12 mouse cellular contexts compared by ENCODE assay signal in genomic region chr19:6388006-6388405, GRCm38 (mm10). TPM values are rescaled to one million over a fixed set of nuclear protein-coding genes. Genes with fewer than 3 reads are reported as not detected.
A peak's percentile ranks its signal among the peaks of the same experiment; 100 is the strongest.
DNase-seq lines count a peak whose midpoint lies in the region; ATAC-seq and TF ChIP-seq lines count a peak whose summit lies in the region.
"Had no signal": no experiment of that assay in that cellular context is flagged by ENCODE, and none has a peak within 500 bp of the region (broad histone marks: within the 10 kb centered on the region; RNA-seq: fewer than 3 reads in every experiment).

No protein-coding gene starts in this region.

- H3K27me3 ChIP-seq in midbrain, postnatal 0 days (ENCODE audit: insufficient read depth, low read length), result no peaks in the 10 kb centered on the region
- H3K27me3 ChIP-seq in midbrain, embryonic 13.5 days, result peaks cover 4% of the 10 kb centered on the region; the same call in 1 of the 2 replicates
- H3K27me3 ChIP-seq in kidney, embryonic 15.5 days, result no peaks in the 10 kb centered on the region
- H3K27me3 ChIP-seq: limb, embryonic 15.5 days had no signal

- no peak overlapping the region for H3K4me2 ChIP-seq in midbrain, postnatal 0 days (ENCODE audit: low read depth, low read length, poor library complexity, severe bottlenecking)
- H3K4me2 ChIP-seq in midbrain, embryonic 13.5 days (replicated peaks), result no peak overlapping the region
- H3K4me2 ChIP-seq in kidney, embryonic 15.5 days, result no peak overlapping the region
- H3K4me2 ChIP-seq: limb, embryonic 15.5 days had no signal

- H3K4me3 ChIP-seq in midbrain, postnatal 0 days (ENCODE audit: low read depth, low read length), result no peak overlapping the region
- H3K4me3 ChIP-seq in midbrain, embryonic 13.5 days (replicated peaks), result no peak overlapping the region
- no peak overlapping the region for H3K4me3 ChIP-seq in kidney, embryonic 15.5 days (replicated peaks)
- H3K4me3 ChIP-seq: limb, embryonic 15.5 days; myocyte had no signal

- intact Hi-C loops in gastrocnemius, postnatal 36 days (cut with DNase I), result no loop called here

- peak; percentile 74 for DNase-seq in gastrocnemius, adult 18-20 months (ENCODE audit: low spot score)
- no peak for DNase-seq in gastrocnemius, postnatal 36 days
- DNase-seq in midbrain, postnatal 0 days (ENCODE audit: low spot score), result no peak
- DNase-seq in cerebellum, postnatal 10 days, result peak; percentile 65 to 69
- DNase-seq in right cerebral cortex, postnatal 14 days, result no peak

- H3K36me3 ChIP-seq in midbrain, postnatal 0 days (ENCODE audit: insufficient read depth, low read length), result no peaks in the 10 kb centered on the region
- H3K36me3 ChIP-seq in midbrain, embryonic 13.5 days, result no peaks in the 10 kb centered on the region
- peaks cover 8% of the 10 kb centered on the region for H3K36me3 ChIP-seq in kidney, embryonic 15.5 days
- H3K36me3 ChIP-seq: limb, embryonic 15.5 days had no signal

- no peak for ATAC-seq in midbrain, postnatal 0 days (ENCODE audit: low FRiP score)
- ATAC-seq in midbrain, embryonic 13.5 days, result no peak
- ATAC-seq in megakaryocyte progenitor cell, adult 5-6 weeks (replicated peaks; ENCODE audit: poor library complexity), result peak; percentile 29; the same call in 1 of the 2 replicates
- no peak for ATAC-seq in kidney, embryonic 15.5 days (replicated peaks; ENCODE audit: low FRiP score)
- ATAC-seq: CD4-positive, CD25-positive, alpha-beta regulatory T cell, adult 4 months; intestine, embryonic 16.5 days had no signal

- WGBS in midbrain, postnatal 0 days, result 81% methylated on average over 13 of the region's 13 CpGs
- 85% methylated on average over 13 of the region's 13 CpGs for WGBS in midbrain, embryonic 13.5 days
- WGBS in kidney, embryonic 15.5 days, result 83% methylated on average over 13 of the region's 13 CpGs

- H3K9ac ChIP-seq in midbrain, postnatal 0 days (replicated peaks; ENCODE audit: low read length, poor library complexity, severe bottlenecking), result no peak overlapping the region
- H3K9ac ChIP-seq in midbrain, embryonic 13.5 days (replicated peaks), result no peak overlapping the region
- H3K9ac ChIP-seq in kidney, embryonic 15.5 days, result no peak overlapping the region
- H3K9ac ChIP-seq: limb, embryonic 15.5 days had no signal

- no peak overlapping the region for H3K27ac ChIP-seq in midbrain, postnatal 0 days (ENCODE audit: low read depth, low read length)
- no peak overlapping the region for H3K27ac ChIP-seq in midbrain, embryonic 13.5 days
- no peak overlapping the region for H3K27ac ChIP-seq in kidney, embryonic 15.5 days
- H3K27ac ChIP-seq: limb, embryonic 15.5 days had no signal

- TF ChIP-seq CTCF in midbrain, postnatal 0 days (IDR thresholded peaks at IDR 0.05), result peak; percentile 37; the same call in 1 of the 2 replicates

- peaks cover 4% of the 10 kb centered on the region; the same call in 1 of the 2 replicates for H3K4me1 ChIP-seq in midbrain, postnatal 0 days (ENCODE audit: insufficient read depth, low read length)
- peaks cover 25% of the 10 kb centered on the region for H3K4me1 ChIP-seq in midbrain, embryonic 13.5 days (replicated peaks)
- peaks cover 62% of the 10 kb centered on the region for H3K4me1 ChIP-seq in kidney, embryonic 15.5 days

- no peaks in the 10 kb centered on the region for H3K9me3 ChIP-seq in midbrain, postnatal 0 days (ENCODE audit: low read length)
- H3K9me3 ChIP-seq in midbrain, embryonic 13.5 days, result no peaks in the 10 kb centered on the region
- no peaks in the 10 kb centered on the region for H3K9me3 ChIP-seq in kidney, embryonic 15.5 days (replicated peaks)
- H3K9me3 ChIP-seq: limb, embryonic 15.5 days had no signal

RNA-seq across cellular contexts. Expression of gene Pygm, which starts 3.8 kb away (rescaled TPM):
- total RNA-seq in gastrocnemius, adult 18-20 months (2021), result 1,000 to 10,000 TPM; 7,185 to 8,344 TPM
- total RNA-seq in gastrocnemius, postnatal 36 days (2021), result 1,000 to 10,000 TPM; 7,725 to 8,373 TPM
- total RNA-seq in midbrain, postnatal 0 days (2014; rRNA removed), result 16.4 and 25.8 TPM in 2 replicates
- polyA plus RNA-seq in midbrain, postnatal 0 days (2015; fragmentation: Nextera tagmentation; extraction: Ambion mirVana), result 11.7 and 13.2 TPM in 2 replicates
- 1.9 and 2.2 TPM in 2 replicates for polyA plus RNA-seq in midbrain, embryonic 13.5 days (2015; fragmentation: Nextera tagmentation; extraction: Ambion mirVana)
- total RNA-seq in megakaryocyte progenitor cell, adult 5-6 weeks (2015), result 0.30 and 1.5 TPM in 2 replicates
- total RNA-seq in megakaryocyte progenitor cell, adult 5-6 weeks (2017), result 0.47 TPM in 1 of 2 replicates, not detected in the other
- polyA plus RNA-seq in kidney, embryonic 15.5 days (2015; fragmentation: Nextera tagmentation; extraction: Ambion mirVana), result 28.2 and 30.4 TPM in 2 replicates

RNA-seq across cellular contexts. Expression of gene Rasgrp2, which starts 11.1 kb away (rescaled TPM):
- total RNA-seq in gastrocnemius, adult 18-20 months (2021), result 10 to 100 TPM in 1 of 2 experiments, 1 to 10 TPM in 1; 8.3 to 18.2 TPM
- 10 to 100 TPM; 11.6 to 25.4 TPM for total RNA-seq in gastrocnemius, postnatal 36 days (2021)
- total RNA-seq in midbrain, postnatal 0 days (2014; rRNA removed), result 250 and 291 TPM in 2 replicates
- 232 and 264 TPM in 2 replicates for polyA plus RNA-seq in midbrain, postnatal 0 days (2015; fragmentation: Nextera tagmentation; extraction: Ambion mirVana)
- polyA plus RNA-seq in midbrain, embryonic 13.5 days (2015; fragmentation: Nextera tagmentation; extraction: Ambion mirVana), result 28.5 and 29.6 TPM in 2 replicates
- total RNA-seq in megakaryocyte progenitor cell, adult 5-6 weeks (2015), result 223 and 244 TPM in 2 replicates
- 283 and 290 TPM in 2 replicates for total RNA-seq in megakaryocyte progenitor cell, adult 5-6 weeks (2017)
- polyA plus RNA-seq in kidney, embryonic 15.5 days (2015; fragmentation: Nextera tagmentation; extraction: Ambion mirVana), result 89.5 and 97.6 TPM in 2 replicates

RNA-seq across cellular contexts. Expression of gene Sf1, which starts 24.5 kb away (rescaled TPM):
- total RNA-seq in gastrocnemius, adult 18-20 months (2021), result 10 to 100 TPM; 76.2 to 89.8 TPM
- total RNA-seq in gastrocnemius, postnatal 36 days (2021), result 10 to 100 TPM; 75.8 to 84.5 TPM
- 70.5 and 92.2 TPM in 2 replicates for total RNA-seq in midbrain, postnatal 0 days (2014; rRNA removed)
- polyA plus RNA-seq in midbrain, postnatal 0 days (2015; fragmentation: Nextera tagmentation; extraction: Ambion mirVana), result 90.2 and 95.5 TPM in 2 replicates
- polyA plus RNA-seq in midbrain, embryonic 13.5 days (2015; fragmentation: Nextera tagmentation; extraction: Ambion mirVana), result 120 and 128 TPM in 2 replicates
- 268 and 287 TPM in 2 replicates for total RNA-seq in megakaryocyte progenitor cell, adult 5-6 weeks (2015)
- 156 and 192 TPM in 2 replicates for total RNA-seq in megakaryocyte progenitor cell, adult 5-6 weeks (2017)
- 155 and 165 TPM in 2 replicates for polyA plus RNA-seq in kidney, embryonic 15.5 days (2015; fragmentation: Nextera tagmentation; extraction: Ambion mirVana)

RNA-seq across cellular contexts. Expression of gene Nrxn2, which starts 30.5 kb away (rescaled TPM):
- total RNA-seq in gastrocnemius, adult 18-20 months (2021), result 1 to 10 TPM; 1.1 to 1.3 TPM
- 1 to 10 TPM; 1.4 to 1.7 TPM for total RNA-seq in gastrocnemius, postnatal 36 days (2021)
- 382 and 409 TPM in 2 replicates for total RNA-seq in midbrain, postnatal 0 days (2014; rRNA removed)
- polyA plus RNA-seq in midbrain, postnatal 0 days (2015; fragmentation: Nextera tagmentation; extraction: Ambion mirVana), result 74.3 and 75.7 TPM in 2 replicates
- 20.7 and 24.3 TPM in 2 replicates for polyA plus RNA-seq in midbrain, embryonic 13.5 days (2015; fragmentation: Nextera tagmentation; extraction: Ambion mirVana)
- total RNA-seq in megakaryocyte progenitor cell, adult 5-6 weeks (2015), result not detected in 2 replicates
- total RNA-seq in megakaryocyte progenitor cell, adult 5-6 weeks (2017), result not detected in 2 replicates
- 6.3 TPM in 2 replicates for polyA plus RNA-seq in kidney, embryonic 15.5 days (2015; fragmentation: Nextera tagmentation; extraction: Ambion mirVana)
- polyA plus RNA-seq: CD4-positive, CD25-positive, alpha-beta regulatory T cell, adult 4 months had no signal

RNA-seq across cellular contexts. Expression of gene Map4k2, which starts 47.1 kb away (rescaled TPM):
- 1 to 10 TPM; 7.4 to 8.3 TPM for total RNA-seq in gastrocnemius, adult 18-20 months (2021)
- 10 to 100 TPM; 10.4 to 12.6 TPM for total RNA-seq in gastrocnemius, postnatal 36 days (2021)
- 70.6 and 86.8 TPM in 2 replicates for total RNA-seq in midbrain, postnatal 0 days (2014; rRNA removed)
- 18.1 TPM in 2 replicates for polyA plus RNA-seq in midbrain, postnatal 0 days (2015; fragmentation: Nextera tagmentation; extraction: Ambion mirVana)
- 13.6 and 17.1 TPM in 2 replicates for polyA plus RNA-seq in midbrain, embryonic 13.5 days (2015; fragmentation: Nextera tagmentation; extraction: Ambion mirVana)
- 15.8 and 16.3 TPM in 2 replicates for total RNA-seq in megakaryocyte progenitor cell, adult 5-6 weeks (2015)
- 30.5 and 45.4 TPM in 2 replicates for total RNA-seq in megakaryocyte progenitor cell, adult 5-6 weeks (2017)
- polyA plus RNA-seq in kidney, embryonic 15.5 days (2015; fragmentation: Nextera tagmentation; extraction: Ambion mirVana), result 18.7 and 21.9 TPM in 2 replicates

Comparison
In these comparisons a context has a peak if more than half of its experiments do, and no peak if none do; other contexts are left out.
1. DNase-seq: peak in gastrocnemius, adult 18-20 months (single experiment) and cerebellum, postnatal 10 days (2 of 2); none in gastrocnemius, postnatal 36 days (0 of 2), midbrain, postnatal 0 days (single experiment) and right cerebral cortex, postnatal 14 days (single experiment).
2. RNA of gene Pygm, which starts 3.8 kb away (total RNA-seq): 7,725 to 8,373 TPM in gastrocnemius, postnatal 36 days and 7,185 to 8,344 TPM in gastrocnemius, adult 18-20 months; 16.4 to 25.8 TPM in midbrain, postnatal 0 days and 0.30 to 1.5 TPM in megakaryocyte progenitor cell, adult 5-6 weeks; every median in the first group is over 100 times any median in the second.